Mouse (Mus musculus): ENCODE results near the gene Reps2.

- TF ChIP-seq POLR2A (IDR thresholded peaks at IDR 0.05; ENCODE audit: control insufficient read depth, extremely low read depth, insufficient read depth, low read length, poor library complexity) (no peak), CTCF (IDR thresholded peaks at IDR 0.05; ENCODE audit: borderline replicate concordance, control insufficient read depth, extremely low read depth, insufficient read depth, low read length, poor library complexity) (no peak)
Observed at GRCm38 (mm10) chrX:162503436-162503835, 140.0 kb downstream of the Reps2 start.

All from thymus, adult 2 months (tissue).